Mouse (Mus musculus) NIH3T3 (cell line): ENCODE measurements around the gene Dhh.
"Not testable (repeated sequence)": the region's sequence is repeated elsewhere in the genome, so short reads cannot be mapped to it uniquely, and the experiment has no call there.

ENCODE experiments used
- DNase-seq: peaks from one replicate; pipeline ENCODE4 v3.0.0-alpha.2; 2012; ENCODE audit warnings: low read depth

Dhh gene

GRCm38 (mm10) chr15:98897928-98898800 is at the start of gene Dhh:
TSS of gene Dhh (minus strand) at chr15:98898540.
- DNase-seq, result no peak

GRCm38 (mm10) chr15:98947884-98948283 is 49.5 kb upstream of the Dhh start:
- no peak for DNase-seq

- no peak for DNase-seq
Observed at GRCm38 (mm10) chr15:98943133-98943532, 44.8 kb upstream of the Dhh start.

- DNase-seq, result no peak
Observed at GRCm38 (mm10) chr15:98942081-98942480, 43.7 kb upstream of the Dhh start.

GRCm38 (mm10) chr15:98941539-98941938 is 43.2 kb upstream of the Dhh start:
- peak; percentile 56 for DNase-seq

GRCm38 (mm10) chr15:98940816-98941215 is 42.5 kb upstream of the Dhh start:
- DNase-seq, result no peak

GRCm38 (mm10) chr15:98934217-98934839 is 36.0 kb upstream of the Dhh start, which contains the start of gene Tuba1b:
TSS of gene Tuba1b (minus strand) at chr15:98934565.
- DNase-seq, result peak; percentile 97

GRCm38 (mm10) chr15:98933833-98934216 is 35.5 kb upstream of the Dhh start:
- peak; percentile 99 for DNase-seq

- DNase-seq, result peak; percentile 33
Observed at GRCm38 (mm10) chr15:98933004-98933671, 34.8 kb upstream of the Dhh start.

- no peak for DNase-seq
Observed at GRCm38 (mm10) chr15:98930998-98931397, 32.7 kb upstream of the Dhh start.

- DNase-seq, result no peak
Observed at GRCm38 (mm10) chr15:98930017-98930734, 31.8 kb upstream of the Dhh start.

GRCm38 (mm10) chr15:98928598-98929240 is 30.4 kb upstream of the Dhh start:
- peak; percentile 91 for DNase-seq

GRCm38 (mm10) chr15:98927566-98927965 is 29.2 kb upstream of the Dhh start:
- DNase-seq, result no peak

GRCm38 (mm10) chr15:98924682-98925081 is 26.3 kb upstream of the Dhh start:
- no peak for DNase-seq

GRCm38 (mm10) chr15:98923031-98923537 is 24.7 kb upstream of the Dhh start:
- DNase-seq, result no peak

- DNase-seq, result peak; percentile 23
Observed at GRCm38 (mm10) chr15:98922581-98922980, 24.2 kb upstream of the Dhh start.

GRCm38 (mm10) chr15:98921510-98921909 is 23.2 kb upstream of the Dhh start:
- no peak for DNase-seq

GRCm38 (mm10) chr15:98918499-98918895 is 20.2 kb upstream of the Dhh start:
- not testable (repeated sequence) for DNase-seq

GRCm38 (mm10) chr15:98917538-98918498 is 19.5 kb upstream of the Dhh start, which contains the start of gene Lmbr1l:
TSS of gene Lmbr1l (minus strand) at chr15:98918231.
- peak; percentile 100 for DNase-seq

GRCm38 (mm10) chr15:98917091-98917490 is 18.8 kb upstream of the Dhh start:
- peak; percentile 65 for DNase-seq
